Mouse (Mus musculus) large intestine, adult 2 months (tissue): ENCODE measurements around the gene St6galnac3. TPM values are rescaled to one million over a fixed set of nuclear protein-coding genes. Genes with fewer than 3 reads are reported as not detected.

ENCODE experiments used
- DNase-seq: peaks from one replicate; pipeline ENCODE4 v3.0.0-alpha.2; 2012; ENCODE audit warnings: low read depth, low spot score
- WGBS: fragments of 180-500 bp; shearing (Covaris S2); methylation state at CpG from one replicate; pipeline ENCODE4 v1.1.7; 2018; 5-methylcytosine and 5-hydroxymethylcytosine counted together
- polyA plus RNA-seq: library from polyadenylated mRNA; depleted of rRNA; stranded (reverse); fragments of >200 nt; gene quantifications from 2 replicates; pipeline ENCODE4 v1.2.3, GENCODE M21; 2012

Gene St6galnac3
- polyA plus RNA-seq, 1 experiment: 0.55 TPM

DNA sequence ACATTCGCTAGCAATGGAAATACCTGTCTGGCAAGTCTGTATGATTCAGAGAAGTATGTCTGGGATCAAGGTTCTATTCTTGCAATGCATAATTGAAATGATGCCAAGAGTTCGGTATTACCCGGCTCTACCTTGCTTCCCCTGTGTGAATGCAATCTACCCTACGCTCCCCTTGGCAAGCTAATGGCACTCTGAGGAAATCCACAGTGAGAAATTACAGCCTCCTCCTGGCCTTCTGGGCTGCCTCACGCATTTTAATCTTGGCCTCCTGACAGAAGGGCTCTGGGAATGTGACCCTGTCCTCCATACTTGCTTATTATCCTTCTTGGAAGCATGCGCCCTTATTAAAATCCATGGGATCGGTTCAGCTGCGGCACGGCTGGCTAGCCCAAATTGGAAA, 235.3 kb downstream of the St6galnac3 start:
- 68% methylated on average over 9 of the region's 9 CpGs for WGBS
- no peak for DNase-seq

GRCm38 (mm10) chr3:153488931-153489330, 236.0 kb downstream of the St6galnac3 start:
- WGBS: 78% methylated on average over 5 of the region's 5 CpGs
- DNase-seq: no peak

DNA sequence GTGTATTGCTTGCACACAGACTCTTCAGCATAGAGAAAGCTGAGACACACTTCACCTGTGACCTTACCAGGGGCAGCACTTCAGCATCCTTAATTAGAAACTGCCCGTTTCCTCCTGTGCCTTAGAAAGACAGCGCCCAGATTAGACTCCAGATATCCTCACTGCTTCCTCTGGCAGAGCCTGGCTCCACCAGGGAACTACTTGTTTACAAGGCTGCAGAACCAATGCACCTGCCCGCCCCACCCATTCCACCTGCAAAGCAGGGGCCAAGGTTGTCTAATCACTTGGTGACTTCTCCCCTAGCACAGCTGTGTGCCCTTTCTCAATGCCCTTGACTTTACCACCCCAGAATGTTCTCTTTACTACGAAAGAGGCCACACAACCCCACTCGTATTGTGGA, 239.8 kb downstream of the St6galnac3 start:
- WGBS: 72% methylated on average over 5 of the region's 5 CpGs
- no peak for DNase-seq

GRCm38 (mm10) chr3:153484701-153485100, 240.3 kb downstream of the St6galnac3 start:
- DNase-seq: no peak
- 67% methylated on average over 7 of the region's 7 CpGs for WGBS

GRCm38 (mm10) chr3:153483691-153484090, 241.3 kb downstream of the St6galnac3 start:
- WGBS: 90% methylated on average over 4 of the region's 4 CpGs
- no peak for DNase-seq

DNA sequence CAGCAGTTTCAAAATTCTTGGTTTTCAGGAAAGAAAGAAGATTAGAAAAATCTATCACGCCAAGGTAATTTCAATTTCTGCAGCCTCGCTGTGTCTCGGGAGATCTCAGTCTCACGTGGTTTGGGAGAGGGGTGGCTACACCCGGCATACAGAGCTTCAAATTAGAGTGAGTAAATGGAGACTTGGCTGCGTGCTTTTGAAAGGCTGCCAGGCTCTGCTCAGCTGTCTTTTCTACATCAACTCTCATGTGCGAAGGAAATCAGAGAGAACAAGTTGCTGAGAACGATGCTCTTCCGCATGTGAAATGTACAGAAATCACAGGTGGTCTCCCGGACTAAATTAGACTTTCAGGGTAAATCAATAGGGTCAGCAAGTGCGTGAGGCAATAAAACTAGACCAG, 242.9 kb downstream of the St6galnac3 start:
- no peak for DNase-seq
- 68% methylated on average over 11 of the region's 11 CpGs for WGBS

- WGBS: 95% methylated on average over 6 of the region's 6 CpGs
- no peak for DNase-seq
Observed at GRCm38 (mm10) chr3:153481012-153481411, 244.0 kb downstream of the St6galnac3 start.

- DNase-seq: no peak
- whole genome bisulfite sequencing: 67% methylated on average over 5 of the region's 5 CpGs
Observed at GRCm38 (mm10) chr3:153480636-153481006, 244.4 kb downstream of the St6galnac3 start.

- no peak for DNase-seq
- 63% methylated on average over 3 of the region's 3 CpGs for WGBS
Observed at GRCm38 (mm10) chr3:153480005-153480635, 244.9 kb downstream of the St6galnac3 start.

GRCm38 (mm10) chr3:153475919-153476318, 249.1 kb downstream of the St6galnac3 start:
- no peak for DNase-seq
- 87% methylated on average over 9 of the region's 9 CpGs for WGBS

- 95% methylated on average over 20 of the region's 20 CpGs for WGBS
- no peak for DNase-seq
Observed at GRCm38 (mm10) chr3:153475461-153475860, 249.5 kb downstream of the St6galnac3 start.

- 82% methylated on average over 11 of the region's 11 CpGs for WGBS
- DNase-seq: no peak
Observed at GRCm38 (mm10) chr3:153472583-153473471, 252.1 kb downstream of the St6galnac3 start.

- WGBS: 75% methylated on average over 6 of the region's 6 CpGs
- DNase-seq: no peak
Observed at GRCm38 (mm10) chr3:153463849-153464248, 261.1 kb downstream of the St6galnac3 start.

GRCm38 (mm10) chr3:153460173-153460572, 264.8 kb downstream of the St6galnac3 start:
- 87% methylated on average over 4 of the region's 4 CpGs for WGBS
- no peak for DNase-seq

DNA sequence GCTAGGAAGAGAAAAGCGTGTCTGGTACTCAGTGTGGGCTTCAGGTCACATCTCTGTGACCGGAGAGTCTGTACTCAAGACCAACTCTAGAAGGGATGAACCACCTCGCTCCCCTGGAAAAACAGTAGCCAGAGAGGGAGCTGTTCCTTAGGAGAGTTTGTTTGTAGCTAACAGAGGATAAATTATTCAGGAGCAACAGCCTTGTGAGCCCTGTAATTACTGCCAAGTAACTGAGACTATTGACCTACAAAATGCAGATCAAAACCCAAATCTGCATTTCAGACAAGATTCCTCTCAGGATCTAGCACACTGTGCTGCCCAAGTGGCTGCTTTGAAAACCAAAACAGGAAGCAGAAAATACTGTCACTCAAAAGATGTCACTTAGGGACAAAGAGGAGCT, 266.4 kb downstream of the St6galnac3 start:
- no peak for DNase-seq
- WGBS: 89% methylated on average over 3 of the region's 3 CpGs

DNA sequence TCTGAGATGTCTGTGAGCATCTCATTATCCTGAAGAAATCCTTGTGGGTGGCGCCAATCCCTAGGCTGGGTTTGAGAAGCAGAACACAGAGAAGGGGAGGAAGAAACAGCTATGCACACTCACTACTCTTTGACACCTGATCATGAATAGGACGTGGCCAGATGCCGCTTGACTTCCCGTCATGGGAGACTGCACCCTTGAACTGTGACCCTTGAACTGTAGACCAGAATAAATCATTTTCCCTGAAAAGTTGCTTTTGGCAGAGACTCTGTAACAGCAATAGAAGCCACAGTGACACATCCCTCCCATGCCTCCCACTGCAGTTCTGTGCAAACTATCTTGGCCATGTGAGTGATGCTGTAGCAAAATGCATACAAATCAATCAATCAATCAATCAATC, 267.3 kb downstream of the St6galnac3 start:
- 78% methylated on average over 4 of the region's 4 CpGs for WGBS
- DNase-seq: no peak

DNA sequence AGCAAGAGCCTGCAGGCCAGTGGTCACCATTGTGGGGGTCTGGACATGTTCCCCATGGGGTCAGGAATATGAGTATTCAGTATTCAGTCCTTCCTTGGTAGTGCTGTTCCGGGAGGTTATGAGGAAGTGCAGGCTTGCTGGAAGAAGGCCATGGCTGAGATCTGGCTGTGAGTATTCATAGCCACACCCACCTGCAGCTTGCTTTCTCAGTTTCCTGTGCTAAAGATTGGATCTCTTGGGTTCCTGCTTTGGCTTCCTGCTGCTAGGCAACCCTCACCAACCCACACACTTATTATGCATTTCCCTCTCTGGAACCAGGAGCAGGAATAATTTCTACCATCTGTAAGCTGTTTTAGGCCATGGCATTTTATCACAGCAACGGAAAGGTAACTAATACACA, 267.8 kb downstream of the St6galnac3 start:
- no peak for DNase-seq

GRCm38 (mm10) chr3:153456227-153456626, 268.7 kb downstream of the St6galnac3 start:
- DNase-seq: no peak
- 88% methylated on average over 5 of the region's 5 CpGs for WGBS

More for the DNA sequence above, 267.8 kb downstream of the St6galnac3 start:
- WGBS: 51% methylated on average over 2 of the region's 2 CpGs

DNA sequence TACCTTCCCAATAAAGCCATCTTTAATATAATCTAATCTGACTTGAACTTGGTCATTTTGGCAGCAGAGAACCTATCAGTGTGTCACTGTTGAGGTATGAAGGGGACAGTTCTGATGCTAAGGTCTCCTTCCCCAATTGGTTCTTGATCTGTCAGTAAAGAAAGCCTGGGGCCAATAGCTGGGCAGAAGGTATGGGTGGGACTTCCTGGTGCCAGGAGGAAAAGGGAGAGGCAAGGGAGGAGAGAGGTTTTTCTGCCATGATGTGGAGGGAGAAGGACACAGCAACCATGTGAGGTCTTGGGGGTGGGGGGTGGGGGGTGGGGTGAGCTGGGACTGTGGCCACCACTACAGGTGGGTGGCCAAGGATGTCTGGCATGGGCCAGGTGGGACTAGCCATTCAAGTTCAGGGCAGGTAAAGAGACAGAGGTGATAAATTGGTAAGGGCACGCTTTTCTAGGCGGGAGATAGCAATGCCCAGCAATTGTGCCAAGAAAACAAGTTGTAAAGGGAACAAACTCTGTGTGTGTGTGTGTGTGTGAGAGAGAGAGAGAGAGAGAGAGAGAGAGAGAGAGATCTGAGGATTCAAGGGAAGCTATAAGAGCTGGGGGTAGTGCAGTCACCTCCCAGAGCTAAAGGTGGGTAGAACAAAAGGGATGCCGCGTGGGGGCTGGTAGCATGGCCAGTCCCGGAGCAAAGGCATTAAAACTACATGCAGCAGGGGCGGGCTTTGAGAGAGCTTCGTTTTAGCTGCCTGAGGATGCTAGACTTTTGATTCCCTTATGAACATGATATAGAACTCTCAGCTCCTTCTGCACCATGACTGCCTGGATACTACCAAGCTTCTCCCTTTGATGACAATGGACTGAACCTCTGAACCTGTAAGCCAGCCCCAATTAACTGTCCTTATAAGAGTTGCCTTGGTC, 271.6 kb downstream of the St6galnac3 start:
- DNase-seq: no peak
- 81% methylated on average over 7 of the region's 7 CpGs for WGBS
